Mouse (Mus musculus) kidney, postnatal 36 days (tissue): ENCODE measurements around the gene Adra1b.

Experiments
- DNase-seq, 2 experiments: peaks; one replicate each; pipeline ENCODE4 v3.0.0; 2021 to 2022; ENCODE audit warnings: mixed read lengths in 2 of 2

The Adra1b gene

GRCm38 (mm10) chr11:43901051-43901654, at the start of gene Adra1b:
TSS of gene Adra1b (minus strand) at chr11:43901210.
- no peak for DNase-seq

DNA sequence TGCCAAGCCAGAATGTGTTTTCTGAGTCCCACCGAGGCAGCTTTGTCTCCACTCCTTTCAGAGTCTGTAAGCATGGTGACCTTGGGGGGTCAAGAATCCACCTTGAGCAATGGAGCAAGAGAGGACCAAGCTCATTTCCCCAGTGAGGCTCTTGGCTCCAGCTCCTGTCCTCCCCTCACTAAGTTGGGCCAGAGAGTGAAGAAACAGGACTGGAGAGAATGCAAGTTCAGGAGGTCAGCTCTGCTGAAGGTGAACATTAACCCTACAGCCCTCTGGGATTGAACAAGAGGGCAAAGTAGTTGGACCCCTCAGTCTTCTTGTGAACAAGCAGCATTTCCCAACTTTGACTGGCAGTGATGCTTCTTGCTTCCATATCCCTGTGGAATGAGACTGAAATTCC, 49.3 kb upstream of the Adra1b start:
- peak; percentile 69 to 87 for DNase-seq

GRCm38 (mm10) chr11:43943781-43944180, 42.8 kb upstream of the Adra1b start:
- DNase-seq: no peak

GRCm38 (mm10) chr11:43943167-43943566, 42.2 kb upstream of the Adra1b start:
- DNase-seq: no peak

DNA sequence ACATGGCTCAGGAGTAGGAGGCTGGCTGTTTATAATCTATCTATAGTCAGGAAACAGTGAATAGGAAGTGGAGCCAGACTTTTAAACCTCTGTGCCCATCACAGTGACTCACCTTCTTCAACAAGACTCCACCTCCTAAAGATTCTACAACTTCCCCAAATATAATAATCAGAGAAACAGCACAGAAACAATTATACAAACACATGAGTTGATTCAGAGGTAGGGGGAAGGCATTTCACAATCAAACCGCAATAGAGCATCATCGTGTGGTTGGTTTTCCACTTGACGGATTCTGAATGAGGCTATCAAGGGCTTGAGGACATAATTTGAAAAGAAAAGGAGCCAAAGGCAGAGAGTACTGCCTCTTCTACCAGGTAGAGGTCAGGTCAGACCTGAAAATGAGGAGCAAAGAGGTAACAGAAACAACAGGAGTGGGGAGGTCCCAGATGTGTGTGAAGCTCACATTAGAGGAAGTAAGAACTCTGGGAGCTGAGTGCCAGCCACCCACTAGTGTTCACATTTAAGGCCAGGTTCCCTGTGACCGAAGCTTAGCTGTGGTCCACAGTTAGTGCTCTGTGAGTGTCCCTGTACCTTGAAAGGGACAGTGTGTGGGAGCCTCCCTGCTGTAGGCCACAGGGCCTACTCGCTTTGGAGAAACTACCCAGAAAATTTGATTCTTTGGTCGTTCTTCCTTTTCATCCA, 39.6 kb upstream of the Adra1b start:
- no peak for DNase-seq

- DNase-seq: no peak
Measured at GRCm38 (mm10) chr11:43936023-43936422, 35.0 kb upstream of the Adra1b start.

DNA sequence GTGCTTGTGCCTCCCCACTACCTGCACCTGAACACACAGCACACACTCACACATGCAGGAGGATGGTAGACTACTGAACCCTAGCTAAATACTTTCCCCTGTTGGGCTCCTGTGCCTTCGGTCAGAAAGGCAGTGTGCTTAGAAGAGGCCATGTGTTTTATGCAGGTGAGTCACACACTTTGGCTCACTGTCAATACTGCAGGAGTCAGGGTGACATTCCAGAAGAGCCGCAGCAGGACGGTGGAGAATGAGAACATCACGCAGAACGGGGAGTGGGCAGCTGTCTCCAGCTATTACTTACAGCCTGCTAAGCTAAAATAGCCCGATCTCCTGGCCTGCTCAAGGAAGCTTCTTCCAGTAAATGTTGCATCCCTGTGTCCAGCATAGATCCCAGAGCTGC, 32.5 kb upstream of the Adra1b start:
- DNase-seq: no peak

DNA sequence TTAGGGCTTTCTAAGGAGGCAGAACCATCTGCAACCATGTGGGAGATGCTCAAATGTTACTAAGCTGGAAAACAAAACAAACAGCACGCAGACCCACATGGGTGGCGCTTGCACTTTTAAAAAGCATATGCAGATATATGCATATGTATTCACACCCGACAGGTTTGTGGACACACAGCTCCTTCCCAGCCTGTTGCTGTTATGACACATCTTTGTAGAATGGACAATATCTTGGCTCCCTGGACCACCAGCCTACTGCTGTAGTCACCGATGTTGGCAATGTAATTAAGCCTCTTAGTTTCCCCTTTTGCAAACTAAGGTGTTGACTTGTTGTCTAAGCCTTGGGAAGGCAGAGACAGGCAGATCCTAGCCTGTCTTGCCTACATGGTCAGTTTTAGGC, 32.0 kb upstream of the Adra1b start:
- DNase-seq: no peak

- no peak for DNase-seq
Measured at GRCm38 (mm10) chr11:43930191-43930590, 29.2 kb upstream of the Adra1b start.

GRCm38 (mm10) chr11:43929706-43930105, 28.7 kb upstream of the Adra1b start:
- no peak for DNase-seq

DNA sequence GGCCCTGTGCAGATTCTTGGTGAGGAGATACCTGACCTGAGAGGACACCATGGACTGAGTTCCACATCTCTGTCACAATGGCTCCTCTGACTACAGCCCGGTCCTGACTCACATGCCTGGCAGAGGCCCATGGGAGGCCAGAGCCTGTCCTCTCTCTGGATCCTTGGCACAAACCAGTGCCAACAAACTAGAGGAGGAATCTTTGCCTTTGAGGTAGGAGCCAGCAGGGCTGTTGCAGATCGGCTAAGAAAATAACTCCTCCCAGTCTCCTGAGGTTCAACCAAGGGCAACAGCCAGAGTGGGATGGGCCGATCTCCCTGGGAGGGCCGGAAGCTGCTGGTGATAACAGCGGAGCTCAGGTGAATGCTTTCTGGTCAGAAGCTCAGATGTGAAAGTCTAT, 28.2 kb upstream of the Adra1b start:
- peak; percentile 32 to 57 for DNase-seq

DNA sequence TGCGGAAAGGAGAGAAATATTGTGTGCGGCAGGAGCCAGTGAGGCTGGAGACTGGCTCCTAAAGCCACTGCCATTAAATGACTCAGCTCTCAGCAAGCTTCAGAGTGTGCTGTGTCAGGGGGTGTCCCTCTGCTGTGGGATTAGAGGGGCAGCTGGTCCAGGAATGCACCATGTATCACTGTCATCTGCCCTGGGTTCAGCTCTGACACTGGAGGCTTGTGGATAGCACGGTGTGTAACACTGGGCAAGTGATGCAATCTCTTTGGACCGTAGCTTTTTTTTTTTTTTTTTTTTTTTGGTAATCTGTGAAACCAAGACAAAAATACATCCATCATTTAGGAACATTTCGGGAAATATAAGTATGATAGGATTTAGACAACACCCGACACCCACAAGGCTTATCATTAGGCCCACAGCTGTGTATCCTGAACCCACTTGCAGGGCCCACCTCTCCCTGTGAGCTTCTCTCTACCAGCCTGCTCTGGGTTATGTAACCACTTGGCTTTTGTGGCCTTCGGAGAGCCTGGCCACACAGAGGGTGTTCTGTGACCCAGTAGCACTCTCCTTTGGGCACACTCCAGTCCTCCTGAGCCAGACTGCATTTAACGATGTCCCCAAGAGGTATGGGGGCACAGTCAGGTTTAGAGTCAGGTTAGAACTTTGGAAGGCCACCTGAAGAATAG, 26.3 kb upstream of the Adra1b start:
- peak; percentile 10 to 34 for DNase-seq

DNA sequence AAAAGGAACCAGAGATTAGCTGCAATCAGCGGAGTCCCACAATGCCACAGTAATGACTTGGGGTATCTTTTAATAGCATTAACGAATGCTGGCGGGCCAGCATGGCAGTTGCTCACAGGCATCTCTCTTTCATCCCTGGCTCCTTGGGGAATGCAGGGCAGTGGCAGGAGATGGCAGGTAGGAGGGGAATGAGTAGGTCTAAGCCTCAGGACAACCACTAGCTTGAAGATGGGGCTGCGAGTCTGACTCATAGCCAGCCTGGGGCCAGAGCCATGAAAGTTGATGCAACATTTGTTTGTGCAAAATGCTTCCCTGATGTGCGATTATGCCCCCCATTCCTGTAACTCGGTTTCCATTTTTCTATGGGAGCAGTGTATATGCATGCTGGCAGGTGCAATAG, 25.2 kb upstream of the Adra1b start:
- DNase-seq: no peak

- no peak for DNase-seq
Measured at GRCm38 (mm10) chr11:43925584-43925983, 24.6 kb upstream of the Adra1b start.

GRCm38 (mm10) chr11:43921701-43922100, 20.7 kb upstream of the Adra1b start:
- peak; percentile 9 to 15 for DNase-seq

- no peak for DNase-seq
Measured at GRCm38 (mm10) chr11:43919492-43920055, 18.6 kb upstream of the Adra1b start.

GRCm38 (mm10) chr11:43914552-43915447, 13.8 kb upstream of the Adra1b start:
- peak; percentile 42 to 56 for DNase-seq

GRCm38 (mm10) chr11:43912136-43912888, 11.3 kb upstream of the Adra1b start:
- no peak for DNase-seq

- no peak for DNase-seq
Measured at GRCm38 (mm10) chr11:43911646-43912045, 10.6 kb upstream of the Adra1b start.

- DNase-seq: no peak
Measured at GRCm38 (mm10) chr11:43903351-43903750, 2.3 kb upstream of the Adra1b start.

- DNase-seq: no peak
Measured at GRCm38 (mm10) chr11:43899696-43900095, 1.3 kb downstream of the Adra1b start.

GRCm38 (mm10) chr11:43895323-43895722, 5.7 kb downstream of the Adra1b start:
- no peak for DNase-seq
